Mouse (Mus musculus) neural tube, embryonic 12.5 days (tissue): ENCODE measurements around the gene Rdh19. TPM values are rescaled to one million over a fixed set of nuclear protein-coding genes. Genes with fewer than 3 reads are reported as not detected.
"Not testable (repeated sequence)": the region's sequence is repeated elsewhere in the genome, so short reads cannot be mapped to it uniquely, and the experiment has no call there.

Experiments
- ATAC-seq: fragments of 200-750 bp; cut with Nextera tagmentation; 2 replicates; pipeline ENCODE4 v1.8.0; 2017; ENCODE audit warnings: low read depth, mild to moderate bottlenecking, moderate TSS enrichment, moderate library complexity; ENCODE audit not compliant: low FRiP score
- H3K27ac ChIP-seq: fragments of 300-500 bp; sonication (generic); 2 replicates; pipeline ENCODE4 v1.5.1; 2016
- H3K27me3 ChIP-seq: fragments of 300-500 bp; sonication (generic); replicated peaks from 2 replicates; pipeline ENCODE4 v1.6.1; 2016; ENCODE audit warnings: mild to moderate bottlenecking
- H3K36me3 ChIP-seq: fragments of 300-500 bp; sonication (generic); 2 replicates; pipeline ENCODE4 v1.6.1; 2016; ENCODE audit warnings: mild to moderate bottlenecking
- H3K4me1 ChIP-seq: fragments of 300-500 bp; sonication (generic); 2 replicates; pipeline ENCODE4 v1.6.1; 2016
- H3K4me2 ChIP-seq: fragments of 300-500 bp; sonication (generic); replicated peaks from 2 replicates; pipeline ENCODE4 v1.6.1; 2016; ENCODE audit warnings: mild to moderate bottlenecking
- H3K4me3 ChIP-seq: fragments of 300-500 bp; sonication (generic); 2 replicates; pipeline ENCODE4 v1.5.1; 2016
- H3K9ac ChIP-seq: fragments of 300-500 bp; sonication (generic); 2 replicates; pipeline ENCODE4 v1.6.1; 2016; ENCODE audit warnings: mild to moderate bottlenecking
- H3K9me3 ChIP-seq: fragments of 300-500 bp; sonication (generic); 2 replicates; pipeline ENCODE4 v1.6.1; 2016; ENCODE audit warnings: mild to moderate bottlenecking
- WGBS: fragments of 180-500 bp; shearing (Covaris S2); methylation state at CpG from one replicate; pipeline ENCODE4 v1.1.7; 2016; 5-methylcytosine and 5-hydroxymethylcytosine counted together
- polyA plus RNA-seq: library from polyadenylated mRNA; unstranded; fragments of >200 nt; fragmentation: Nextera tagmentation; extraction: Ambion mirVana; gene quantifications from 2 replicates; pipeline ENCODE4 v1.2.1, GENCODE M21; 2016

Gene Rdh19
- polyA plus RNA-seq, 1 experiment from 2014 or later: not detected

DNA sequence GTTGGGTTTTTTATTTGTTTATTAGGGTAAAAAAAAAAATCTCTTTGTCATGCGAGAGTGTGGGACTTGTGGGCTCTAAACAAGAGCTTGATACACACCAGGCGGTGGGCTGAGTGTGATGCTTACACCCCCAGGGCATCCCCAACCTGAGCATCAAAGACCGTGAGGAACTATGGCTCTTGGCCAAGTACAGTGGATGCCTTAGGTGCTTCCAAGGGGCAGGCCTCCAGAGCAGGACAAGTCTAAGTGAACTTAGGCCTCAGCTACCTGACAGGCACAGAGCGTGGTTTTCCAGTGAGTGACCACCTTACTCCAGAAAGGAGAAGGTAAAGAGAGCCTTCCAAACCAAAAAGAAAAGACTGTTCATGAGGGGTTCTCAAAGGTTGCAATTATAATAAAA, 37.2 kb downstream of the Rdh19 start:
- H3K4me2 ChIP-seq: no peak overlapping the region
- H3K27ac ChIP-seq: no peak overlapping the region
- no peaks in the 10 kb centered on the region for H3K9me3 ChIP-seq
- H3K27me3 ChIP-seq: no peaks in the 10 kb centered on the region
- no peaks in the 10 kb centered on the region for H3K4me1 ChIP-seq
- WGBS: 81% methylated on average over 4 of the region's 4 CpGs
- H3K36me3 ChIP-seq: no peaks in the 10 kb centered on the region
- no peak overlapping the region for H3K4me3 ChIP-seq
- ATAC-seq: no peak
- no peak overlapping the region for H3K9ac ChIP-seq

DNA sequence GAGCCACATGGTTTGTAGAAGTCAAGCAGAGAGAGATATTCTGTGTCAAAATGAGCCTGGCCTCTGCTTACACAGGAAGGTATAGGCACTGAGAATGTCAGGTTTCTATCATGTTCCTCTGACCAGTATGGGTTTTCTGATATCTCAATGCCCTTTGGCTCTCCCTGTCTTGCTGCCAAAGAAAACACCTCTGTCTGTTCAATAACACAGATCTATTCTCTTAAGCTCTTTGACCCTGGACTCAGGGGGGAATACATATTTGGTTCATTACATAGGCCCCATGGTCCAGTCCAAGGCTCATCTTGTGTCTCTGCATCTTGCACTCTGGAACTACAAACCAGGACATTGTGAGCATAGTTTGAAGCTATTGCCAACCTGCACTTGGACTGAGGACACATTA, 38.9 kb downstream of the Rdh19 start, which contains the start of gene Rdh7:
Rdh7 (minus strand) TSS at position 213 of the 400 bp plus-strand sequence.
- Histone ChIP-seq H3K4me2 (no peak within 1 kb of the TSS), H3K27ac (no peak within 1 kb of the TSS), H3K9me3 (no peaks in the 10 kb centered on the region), H3K27me3 (no peaks in the 10 kb centered on the region), H3K4me1 (no peaks in the 10 kb centered on the region), H3K4me3 (no peak within 1 kb of the TSS), H3K36me3 (no peaks in the 10 kb centered on the region), H3K9ac (no peak within 1 kb of the TSS)
- ATAC-seq: no peak

DNA sequence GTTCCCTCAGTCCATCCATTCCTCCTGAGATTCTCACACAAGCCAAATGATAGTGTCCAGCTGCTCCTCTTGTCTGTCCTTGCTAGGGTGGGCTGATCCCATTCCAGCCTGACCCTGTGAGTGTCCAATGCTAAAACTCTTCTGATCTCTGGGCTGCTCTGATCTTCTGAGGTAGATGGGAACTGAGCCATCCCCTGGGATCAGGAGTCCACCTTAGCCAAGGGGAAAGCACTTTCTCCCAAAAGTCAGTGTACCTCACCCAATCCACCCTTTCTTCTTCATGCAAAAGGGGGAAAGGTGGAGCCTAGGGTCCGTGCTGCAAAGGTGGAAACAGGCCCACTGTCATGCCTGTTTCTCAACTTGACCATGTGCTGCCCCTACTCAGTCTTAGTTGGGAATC, 41.8 kb downstream of the Rdh19 start:
- Histone ChIP-seq H3K4me3 (no peak overlapping the region), H3K4me1 (no peaks in the 10 kb centered on the region), H3K9ac (no peak overlapping the region), H3K27ac (no peak overlapping the region), H3K36me3 (no peaks in the 10 kb centered on the region), H3K4me2 (no peak overlapping the region), H3K27me3 (no peaks in the 10 kb centered on the region), H3K9me3 (no peaks in the 10 kb centered on the region)
- 74% methylated on average over 1 of the region's 1 CpGs for WGBS
- ATAC-seq: no peak

DNA sequence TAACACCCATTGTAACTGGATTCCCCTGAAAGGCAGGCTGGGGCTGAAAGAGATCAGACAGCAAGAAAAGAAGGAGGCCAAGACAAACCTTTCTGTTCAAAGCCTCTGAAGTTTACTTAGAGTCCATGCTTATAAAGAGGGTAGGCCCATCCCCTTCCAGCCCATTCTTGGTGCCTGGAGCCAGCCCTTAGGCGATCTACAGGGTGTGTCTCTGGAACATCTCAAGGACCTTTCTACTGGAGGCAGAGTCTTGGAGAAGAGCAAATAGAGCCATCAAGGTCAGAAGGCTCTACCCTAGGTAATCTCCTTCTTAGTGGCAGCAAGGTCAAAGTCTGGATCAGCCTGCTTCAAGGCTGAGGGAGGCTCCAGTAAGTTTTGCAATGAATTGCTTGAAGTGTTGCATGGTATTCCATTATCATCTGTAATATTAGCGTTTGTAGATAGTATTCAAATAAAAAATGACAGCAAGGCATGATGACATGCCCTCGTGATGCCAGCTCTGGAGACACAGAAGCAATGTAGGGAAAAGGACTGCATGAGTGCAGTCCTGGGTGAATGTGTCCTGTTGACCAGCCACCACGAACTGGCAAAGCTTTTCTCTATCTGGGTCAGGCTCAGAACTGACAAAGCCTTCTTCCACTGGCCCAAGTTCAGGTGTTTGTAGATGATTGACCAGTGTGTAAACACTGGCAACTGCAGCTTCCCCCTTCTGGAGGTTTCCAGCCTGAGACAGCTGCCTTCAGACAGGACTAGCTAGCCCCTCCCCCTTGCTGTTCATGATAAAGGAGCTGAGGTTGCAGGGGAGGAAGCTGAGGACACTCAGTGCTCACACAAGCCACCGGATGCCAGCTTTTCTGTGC, 43.7 kb downstream of the Rdh19 start:
- not testable (repeated sequence) for H3K9ac ChIP-seq, H3K9me3 ChIP-seq, H3K27ac ChIP-seq, ATAC-seq, H3K4me2 ChIP-seq, H3K4me3 ChIP-seq, H3K4me1 ChIP-seq, H3K36me3 ChIP-seq, H3K27me3 ChIP-seq
- 62% methylated on average over 5 of the region's 5 CpGs for WGBS

DNA sequence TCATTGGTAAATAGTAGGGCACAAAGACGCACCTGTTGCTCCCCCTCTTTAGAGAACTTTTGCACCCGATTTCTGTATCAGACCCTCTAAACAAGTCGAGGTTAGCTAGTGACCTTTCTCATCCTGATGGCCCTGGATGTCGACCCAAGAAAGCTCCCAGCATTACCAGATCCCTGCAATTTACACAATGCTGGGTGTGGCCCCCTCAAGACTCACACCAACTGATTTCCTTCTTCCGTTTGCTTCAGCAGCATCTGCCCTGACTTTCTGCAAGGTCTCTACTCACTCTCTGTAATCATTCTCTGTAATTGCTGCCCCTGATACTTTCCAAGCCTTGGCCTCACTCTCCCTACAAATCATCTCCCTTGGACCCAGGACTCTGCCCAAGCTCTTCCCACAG, 47.0 kb downstream of the Rdh19 start:
- Histone ChIP-seq H3K4me2 (no peak overlapping the region), H3K36me3 (no peaks in the 10 kb centered on the region), H3K27ac (no peak overlapping the region), H3K27me3 (no peaks in the 10 kb centered on the region), H3K9ac (no peak overlapping the region), H3K4me1 (no peaks in the 10 kb centered on the region), H3K4me3 (no peak overlapping the region), H3K9me3 (no peaks in the 10 kb centered on the region)
- no peak for ATAC-seq
- WGBS: 76% methylated on average over 5 of the region's 5 CpGs

DNA sequence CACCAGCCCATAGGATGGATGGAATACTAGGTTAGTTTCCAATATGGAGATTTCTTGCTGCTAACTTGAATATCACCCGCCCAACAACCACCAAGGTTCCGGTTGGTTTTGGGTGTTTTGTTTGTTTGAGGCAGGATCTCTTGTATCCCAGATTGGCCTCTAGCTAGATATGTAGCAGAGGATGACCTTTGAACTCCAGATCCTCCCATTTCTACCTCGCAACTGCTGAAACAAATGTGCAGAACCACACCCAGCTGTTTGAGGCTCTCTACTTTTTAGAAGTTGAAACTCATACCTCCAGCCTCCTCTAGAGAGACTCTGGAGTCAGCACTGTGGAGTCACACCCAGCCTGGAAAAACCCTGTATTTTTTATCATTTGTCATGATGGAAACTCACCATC, 47.8 kb downstream of the Rdh19 start:
- no peaks in the 10 kb centered on the region for H3K27me3 ChIP-seq
- ATAC-seq: no peak
- H3K27ac ChIP-seq: no peak overlapping the region
- no peak overlapping the region for H3K4me2 ChIP-seq
- WGBS: 87% methylated on average over 3 of the region's 3 CpGs
- no peaks in the 10 kb centered on the region for H3K4me1 ChIP-seq
- no peak overlapping the region for H3K4me3 ChIP-seq
- no peaks in the 10 kb centered on the region for H3K36me3 ChIP-seq
- H3K9me3 ChIP-seq: no peaks in the 10 kb centered on the region
- no peak overlapping the region for H3K9ac ChIP-seq

DNA sequence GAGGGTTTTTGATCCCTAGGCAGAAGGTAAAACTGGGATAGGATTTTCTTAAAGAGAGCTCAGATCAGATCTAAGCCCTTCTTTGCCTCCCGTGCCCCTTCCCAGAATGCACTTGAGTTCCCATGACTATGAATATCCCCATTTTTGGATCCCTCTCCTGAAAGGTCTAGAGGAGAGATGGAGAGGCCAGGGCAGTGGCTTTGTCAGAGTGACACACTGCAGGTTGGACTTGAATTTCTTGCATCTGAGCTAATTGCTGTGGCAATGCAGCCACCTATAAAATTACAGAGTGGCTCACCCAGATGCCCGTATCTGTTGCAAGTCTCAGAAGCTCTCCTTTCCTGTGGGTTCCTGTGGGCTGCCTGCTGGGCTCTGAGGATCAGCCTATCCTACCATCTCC, 48.5 kb downstream of the Rdh19 start, which contains the start of gene Sdr9c7:
Sdr9c7 (plus strand) TSS at position 301 of the 400 bp plus-strand sequence.
- WGBS: 86% methylated on average over 2 of the region's 2 CpGs

DNA sequence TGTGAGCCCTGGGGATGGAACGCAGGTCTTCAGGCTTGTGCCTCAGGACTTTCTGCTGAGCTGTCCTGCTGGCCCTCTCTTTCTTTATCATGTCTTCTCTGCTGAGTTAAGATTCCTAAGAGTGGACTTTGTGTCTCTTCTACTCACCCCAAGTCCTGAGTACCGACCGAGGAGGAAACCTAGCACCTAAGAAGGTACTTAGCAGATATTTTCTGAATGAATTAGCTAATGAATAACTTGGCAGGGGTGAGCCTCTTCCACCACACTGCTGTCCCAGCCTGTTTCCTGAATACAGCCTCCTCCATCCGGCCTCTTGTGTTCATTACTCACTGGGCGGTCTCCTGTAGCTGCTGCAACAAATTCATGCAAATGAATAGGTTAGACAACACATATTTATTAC, 50.1 kb downstream of the Rdh19 start:
- Histone ChIP-seq H3K9ac (no peak overlapping the region), H3K9me3 (no peaks in the 10 kb centered on the region), H3K4me3 (no peak overlapping the region), H3K4me1 (no peaks in the 10 kb centered on the region), H3K36me3 (no peaks in the 10 kb centered on the region), H3K27me3 (no peaks in the 10 kb centered on the region), H3K27ac (no peak overlapping the region), H3K4me2 (no peak overlapping the region)
- ATAC-seq: no peak
- 70% methylated on average over 5 of the region's 5 CpGs for WGBS

More for the DNA sequence above, 48.5 kb downstream of the Rdh19 start, which contains the start of gene Sdr9c7:
- H3K4me2 ChIP-seq: no peak within 1 kb of the TSS
- no peaks in the 10 kb centered on the region for H3K4me1 ChIP-seq
- no peaks in the 10 kb centered on the region for H3K27me3 ChIP-seq
- H3K9me3 ChIP-seq: no peaks in the 10 kb centered on the region
- no peak within 1 kb of the TSS for H3K9ac ChIP-seq
- no peak within 1 kb of the TSS for H3K4me3 ChIP-seq
- H3K27ac ChIP-seq: no peak within 1 kb of the TSS
- no peak for ATAC-seq
- H3K36me3 ChIP-seq: no peaks in the 10 kb centered on the region

DNA sequence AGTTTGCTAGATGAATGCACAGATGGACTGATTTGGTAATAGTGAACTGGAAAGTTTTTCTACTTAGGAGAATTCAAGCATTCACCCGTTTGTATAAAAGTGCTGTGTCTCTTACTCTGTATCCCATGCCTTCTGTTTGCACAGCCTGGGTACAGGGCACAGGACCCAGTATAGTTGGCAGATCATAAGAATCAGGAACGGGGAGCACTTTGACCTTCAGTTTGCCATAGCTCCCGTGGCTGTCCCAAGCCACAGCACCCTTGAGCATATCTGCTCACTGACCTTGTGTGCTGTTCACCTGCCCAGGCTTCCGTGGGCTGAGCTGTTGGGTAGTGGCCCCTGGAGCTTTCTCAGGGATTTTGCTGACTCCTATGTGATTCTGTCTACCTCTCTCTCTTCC, 52.0 kb downstream of the Rdh19 start:
- Histone ChIP-seq H3K4me2 (no peak overlapping the region), H3K4me1 (no peaks in the 10 kb centered on the region), H3K27ac (no peak overlapping the region), H3K27me3 (no peaks in the 10 kb centered on the region), H3K9ac (no peak overlapping the region), H3K36me3 (no peaks in the 10 kb centered on the region), H3K9me3 (no peaks in the 10 kb centered on the region), H3K4me3 (no peak overlapping the region)
- ATAC-seq: no peak
- WGBS: 79% methylated on average over 4 of the region's 4 CpGs

DNA sequence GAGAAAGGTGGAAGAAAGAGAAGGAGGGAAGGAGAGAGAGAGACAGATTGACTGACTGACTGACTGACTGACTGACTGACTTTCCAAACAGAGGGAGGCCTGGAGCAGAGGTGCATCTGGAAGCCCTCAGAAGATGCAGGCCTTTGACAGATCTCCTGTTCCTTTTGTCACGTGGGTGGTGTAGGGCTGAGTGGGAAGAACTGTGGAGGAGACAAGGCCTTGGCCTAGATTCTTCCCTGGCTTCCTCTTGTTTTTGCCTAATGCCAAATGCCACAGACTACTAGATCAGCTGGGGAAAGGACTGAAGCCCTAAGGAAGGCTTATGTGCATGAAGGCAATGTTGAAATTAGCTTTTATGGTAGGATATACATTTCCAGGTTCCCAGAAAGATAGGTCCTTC, 53.4 kb downstream of the Rdh19 start:
- ATAC-seq: no peak
- no peaks in the 10 kb centered on the region for H3K36me3 ChIP-seq
- WGBS: 63% methylated on average over 1 of the region's 1 CpGs
- H3K4me2 ChIP-seq: no peak overlapping the region
- no peak overlapping the region for H3K9ac ChIP-seq
- H3K27ac ChIP-seq: no peak overlapping the region
- H3K27me3 ChIP-seq: no peaks in the 10 kb centered on the region
- H3K4me3 ChIP-seq: no peak overlapping the region
- H3K4me1 ChIP-seq: no peaks in the 10 kb centered on the region
- H3K9me3 ChIP-seq: no peaks in the 10 kb centered on the region

DNA sequence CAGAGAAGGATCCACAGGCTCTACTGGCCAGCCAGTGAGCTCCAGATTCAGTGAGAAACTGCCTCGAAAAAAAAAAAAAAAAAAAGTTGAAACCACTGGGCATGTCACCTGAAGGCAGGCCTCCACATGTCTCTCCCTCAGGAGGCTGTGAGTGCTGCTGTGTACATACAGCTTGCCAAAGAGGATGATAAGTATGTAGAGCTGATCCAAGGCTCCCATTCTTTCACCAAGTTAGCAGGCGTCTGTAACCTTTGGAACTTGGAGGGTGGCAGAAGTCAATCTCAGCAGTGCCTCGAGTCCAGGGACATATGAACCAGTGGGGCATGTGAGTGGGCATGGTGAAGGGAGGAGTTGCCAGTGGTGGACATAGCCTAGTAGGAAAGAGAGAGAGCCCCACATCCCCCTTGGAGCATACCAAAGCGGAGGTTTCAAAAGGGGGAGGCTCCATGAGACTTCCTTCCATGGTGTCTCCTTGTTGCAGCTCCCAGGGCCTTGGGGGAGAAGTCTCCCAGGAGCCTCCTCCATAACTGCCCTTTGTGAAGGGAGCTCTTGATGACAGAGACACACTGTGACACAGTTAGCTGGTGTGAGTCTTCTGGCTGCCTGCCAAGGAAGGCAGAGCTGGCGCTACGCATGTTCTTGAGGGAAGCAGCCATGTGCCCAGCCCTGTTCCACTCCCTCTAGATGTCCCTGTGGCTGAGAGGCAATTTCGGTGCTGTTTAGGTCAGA, 55.2 kb downstream of the Rdh19 start:
- Histone ChIP-seq H3K4me1 (no peaks in the 10 kb centered on the region), H3K36me3 (no peaks in the 10 kb centered on the region), H3K4me2 (no peak overlapping the region), H3K27ac (no peak overlapping the region), H3K27me3 (no peaks in the 10 kb centered on the region), H3K9me3 (no peaks in the 10 kb centered on the region), H3K4me3 (no peak overlapping the region), H3K9ac (no peak overlapping the region)
- WGBS: 68% methylated on average over 7 of the region's 7 CpGs
- no peak for ATAC-seq

DNA sequence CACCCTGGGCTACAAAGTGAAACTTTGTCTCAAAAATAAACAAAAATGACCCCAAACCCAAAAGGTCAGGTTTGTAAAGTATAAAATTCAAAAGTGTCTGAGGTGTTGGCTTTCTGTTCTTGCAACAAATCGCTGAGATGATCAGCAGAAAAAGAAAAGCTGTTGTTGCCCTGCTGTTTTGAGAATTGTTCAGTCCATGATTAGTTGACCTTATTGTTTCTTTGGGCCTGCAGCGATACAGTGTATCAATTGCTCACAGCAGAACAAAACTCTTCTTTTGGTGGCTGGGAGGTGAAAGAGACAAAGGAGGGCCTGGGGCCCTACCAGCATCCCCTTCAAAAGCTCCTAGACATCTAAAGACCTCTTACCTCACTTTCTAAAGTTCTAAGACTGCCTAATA, 56.4 kb downstream of the Rdh19 start:
- H3K4me1 ChIP-seq: no peaks in the 10 kb centered on the region
- H3K4me3 ChIP-seq: no peak overlapping the region
- no peak for ATAC-seq
- H3K9me3 ChIP-seq: no peaks in the 10 kb centered on the region
- no peak overlapping the region for H3K9ac ChIP-seq
- H3K4me2 ChIP-seq: no peak overlapping the region
- H3K36me3 ChIP-seq: no peaks in the 10 kb centered on the region
- H3K27me3 ChIP-seq: no peaks in the 10 kb centered on the region
- H3K27ac ChIP-seq: no peak overlapping the region
- 47% methylated on average over 2 of the region's 2 CpGs for WGBS
